Mouse (Mus musculus): Measurements from ENCODE around the gene Ide.

DNA sequence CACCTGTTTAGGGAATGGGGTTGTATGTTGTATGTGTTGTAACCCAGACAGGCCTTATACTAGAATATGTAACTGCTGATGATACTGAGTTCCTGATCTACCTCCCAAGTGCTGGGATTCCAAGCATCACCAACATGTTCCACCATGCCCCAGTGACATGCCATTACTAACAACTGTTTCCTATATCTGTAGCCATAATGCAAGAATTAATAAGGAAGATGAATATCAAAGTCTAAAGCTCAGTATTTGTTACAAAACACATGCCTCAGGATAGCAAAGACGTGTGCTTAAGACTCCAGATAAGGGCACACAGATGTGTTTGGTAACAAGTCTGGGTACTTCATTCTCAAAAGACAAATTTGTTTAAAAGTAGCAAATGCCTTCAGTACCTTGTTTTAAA, 2.3 kb downstream of the Ide start:
- no peak for TF ChIP-seq USF1 (IDR thresholded peaks at IDR 0.05; ENCODE audit: low read depth)
- TF ChIP-seq CEBPB (IDR thresholded peaks at IDR 0.05; ENCODE audit: insufficient read depth, poor library complexity, severe bottlenecking) = no peak
- no peak for TF ChIP-seq POLR2A (IDR thresholded peaks at IDR 0.05; ENCODE audit: insufficient read length, low read depth)
- TF ChIP-seq TCF12 (IDR thresholded peaks at IDR 0.05; ENCODE audit: insufficient read depth, poor library complexity, severe bottlenecking) = no peak
- TF ChIP-seq MAX (IDR thresholded peaks at IDR 0.05; ENCODE audit: low read depth) = no peak
- no peak for TF ChIP-seq MYOG (IDR thresholded peaks at IDR 0.05; ENCODE audit: control insufficient read depth in 1 of 3, insufficient read depth in 1 of 3, insufficient read length in 2 of 3, low read depth in 2 of 3)
- no peak for TF ChIP-seq TCF3 (IDR thresholded peaks at IDR 0.05; ENCODE audit: insufficient read length, low read depth)
- no peak for TF ChIP-seq E2F4 (IDR thresholded peaks at IDR 0.05; ENCODE audit: insufficient read depth)

Data from myocyte (in vitro differentiated cells).